Mouse (Mus musculus): ENCODE measurements around the gene Brms1l.

GRCm38 (mm10) chr12:55836199-55836951 lies at the start of gene Brms1l:
- TF ChIP-seq CTCF (IDR thresholded peaks at IDR 0.05; ENCODE audit: borderline replicate concordance, extremely low read depth, insufficient read depth, insufficient read length) (no peak), POLR2A (IDR thresholded peaks at IDR 0.05; ENCODE audit: borderline replicate concordance, extremely low read depth, insufficient read depth, insufficient read length, poor library complexity, severe bottlenecking) (peak; percentile 55)
